Mouse (Mus musculus): ENCODE measurements at regions not wholly inside any gene's neighbourhood (a gene's known extent, or its start where the extent isn't known, plus 50 kb on each side); places are given as distances from the start of the nearest gene placed in this dataset.

GRCm38 (mm10) chr10:69100021-69100420, 51.2 kb upstream of the Rhobtb1 start:
- TF ChIP-seq CTCF (IDR thresholded peaks at IDR 0.05; ENCODE audit: low read depth, low read length) (no peak), TAL1 (conservative IDR thresholded peaks at IDR 0.05; ENCODE audit: low read depth, low read length) (no peak), GATA1 (IDR thresholded peaks at IDR 0.05; ENCODE audit: borderline replicate concordance, low read length) (no peak), GATA2 (IDR thresholded peaks at IDR 0.05; ENCODE audit: borderline replicate concordance, low read depth, low read length) (no peak), POLR2AphosphoS5 (IDR thresholded peaks at IDR 0.05; ENCODE audit: insufficient replicate concordance, low read depth, low read length) (no peak)

Measured in G1E (cell line).